8 mouse cellular contexts compared by ENCODE assay signal in the genomic region with DNA sequence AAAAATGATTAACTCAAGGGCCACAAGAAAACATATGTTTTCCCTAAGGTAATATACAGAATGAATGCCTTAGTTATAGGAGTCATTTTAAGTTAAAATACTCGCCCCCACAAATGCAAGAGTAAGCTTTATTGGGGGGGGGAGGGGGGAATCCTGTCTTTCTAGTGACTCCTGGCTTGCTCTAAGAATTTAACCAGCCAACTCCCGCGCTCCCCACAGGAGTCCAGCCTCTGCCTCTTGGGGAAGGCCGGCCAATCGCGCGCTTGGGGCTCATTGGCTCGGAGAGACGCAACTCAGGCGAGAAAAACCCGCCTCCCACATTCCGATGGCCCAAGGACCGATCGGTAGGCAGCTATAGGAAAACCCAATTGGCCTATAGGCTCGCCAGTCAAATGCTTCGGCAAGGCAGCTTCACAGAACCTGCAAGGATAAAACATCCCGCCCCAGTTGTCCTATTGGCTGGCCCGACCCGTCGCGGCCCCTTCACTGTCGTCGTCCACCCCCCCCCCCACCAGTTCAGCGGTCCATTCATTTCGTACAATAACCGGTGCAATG. TPM values are rescaled to one million over a fixed set of nuclear protein-coding genes. Genes with fewer than 3 reads are reported as not detected.
DNase-seq lines count a peak whose midpoint lies in the region; ATAC-seq and TF ChIP-seq lines count a peak whose summit lies in the region.

No protein-coding gene starts in this region.

- peaks cover 4% of the 10 kb centered on the region in 2 experiments; a peak in 3 of 4 replicates for H3K4me1 ChIP-seq in ES-E14 (ENCODE audit: control insufficient read depth in 2 of 2, insufficient read depth in 2 of 2, low read length in 2 of 2, poor library complexity in 1 of 2)
- H3K4me1 ChIP-seq in forebrain, embryonic 13.5 days: peaks cover 49% of the 10 kb centered on the region
- peaks cover 25% of the 10 kb centered on the region for H3K4me1 ChIP-seq in liver, embryonic 16.5 days (ENCODE audit: control insufficient read depth, low read depth, low read length)
- peaks cover 51% of the 10 kb centered on the region for H3K4me1 ChIP-seq in neural tube, embryonic 13.5 days (replicated peaks)

- peak overlapping the region; percentile 90 to 94 for H3K4me3 ChIP-seq in ES-E14 (ENCODE audit: insufficient read depth in 1 of 2, low read depth in 1 of 2, low read length in 2 of 2, poor library complexity in 1 of 2, severe bottlenecking in 1 of 2)
- H3K4me3 ChIP-seq in forebrain, embryonic 13.5 days: peak overlapping the region; percentile 64
- H3K4me3 ChIP-seq in liver, embryonic 16.5 days (ENCODE audit: low read depth, low read length): peak overlapping the region; percentile 86
- peak overlapping the region; percentile 54 for H3K4me3 ChIP-seq in neural tube, embryonic 13.5 days

- peaks cover 34% of the 10 kb centered on the region for H3K36me3 ChIP-seq in ES-E14 (ENCODE audit: control insufficient read depth, insufficient read depth, low read length, poor library complexity, severe bottlenecking)
- H3K36me3 ChIP-seq in forebrain, embryonic 13.5 days (ENCODE audit: poor library complexity, severe bottlenecking): peaks cover 51% of the 10 kb centered on the region
- peaks cover 37% of the 10 kb centered on the region for H3K36me3 ChIP-seq in liver, embryonic 16.5 days (ENCODE audit: control insufficient read depth, insufficient read depth)
- H3K36me3 ChIP-seq in neural tube, embryonic 13.5 days: peaks cover 41% of the 10 kb centered on the region

- H3K9me3 ChIP-seq in ES-E14 (ENCODE audit: control insufficient read depth, insufficient read depth, low read depth, low read length): no peaks in the 10 kb centered on the region
- no peaks in the 10 kb centered on the region for H3K9me3 ChIP-seq in forebrain, embryonic 13.5 days (replicated peaks)
- H3K9me3 ChIP-seq in liver, embryonic 16.5 days (replicated peaks; ENCODE audit: control insufficient read depth, low read length): no peaks in the 10 kb centered on the region
- no peaks in the 10 kb centered on the region for H3K9me3 ChIP-seq in neural tube, embryonic 13.5 days

- H3K9ac ChIP-seq in ES-E14 (ENCODE audit: insufficient read depth, low read depth, low read length, poor library complexity, severe bottlenecking): peak overlapping the region; percentile 99
- H3K9ac ChIP-seq in forebrain, embryonic 13.5 days: peak overlapping the region; percentile 80
- H3K9ac ChIP-seq in liver, embryonic 16.5 days (ENCODE audit: low read depth, low read length): peak overlapping the region; percentile 85
- peak overlapping the region; percentile 70 for H3K9ac ChIP-seq in neural tube, embryonic 13.5 days

- WGBS in forebrain, embryonic 13.5 days: under 1% methylated on average over 26 of the region's 26 CpGs
- WGBS in large intestine, adult 2 months: under 1% methylated on average over 26 of the region's 26 CpGs
- WGBS in liver, embryonic 16.5 days (ENCODE audit: insufficient replicate concordance): under 1% methylated on average over 26 of the region's 26 CpGs
- under 1% methylated on average over 26 of the region's 26 CpGs for WGBS in neural tube, embryonic 13.5 days

- H3K27ac ChIP-seq in ES-E14 (ENCODE audit: insufficient read depth, low read depth, low read length, poor library complexity, severe bottlenecking): peak overlapping the region; percentile 97
- peak overlapping the region; percentile 92 for H3K27ac ChIP-seq in forebrain, embryonic 13.5 days
- peak overlapping the region; percentile 99 for H3K27ac ChIP-seq in liver, embryonic 16.5 days (ENCODE audit: low read length)
- peak overlapping the region; percentile 91 for H3K27ac ChIP-seq in neural tube, embryonic 13.5 days (replicated peaks)

- intact Hi-C loops in heart, postnatal 10 days (cut with DNase I): loop anchor here (2.0 kb wide), 1 partner anchor 26 kb away; no protein-coding TSS in a partner anchor

- H3K27me3 ChIP-seq in forebrain, embryonic 13.5 days: no peaks in the 10 kb centered on the region
- H3K27me3 ChIP-seq in liver, embryonic 16.5 days (ENCODE audit: control insufficient read depth, insufficient read depth, low read depth, low read length): no peaks in the 10 kb centered on the region
- H3K27me3 ChIP-seq in neural tube, embryonic 13.5 days: no peaks in the 10 kb centered on the region

- peak overlapping the region; percentile 96 for H3K4me2 ChIP-seq in forebrain, embryonic 13.5 days
- peak overlapping the region; percentile 85 for H3K4me2 ChIP-seq in liver, embryonic 16.5 days (ENCODE audit: low read depth, low read length)
- H3K4me2 ChIP-seq in neural tube, embryonic 13.5 days: peak overlapping the region; percentile 70

- peak; percentile 90 for ATAC-seq in forebrain, embryonic 13.5 days
- peak; percentile 83 for ATAC-seq in liver, embryonic 16.5 days (ENCODE audit: low read depth)
- ATAC-seq in neural tube, embryonic 13.5 days (ENCODE audit: low read depth): peak; percentile 88

- peak; percentile 96 for DNase-seq in ES-E14 (ENCODE audit: low read depth, low spot score)
- DNase-seq in cerebellum, adult 11 months: peak; percentile 92
- DNase-seq in heart, postnatal 10 days: peak; percentile 96 to 98
- DNase-seq in large intestine, adult 2 months (ENCODE audit: low read depth, low spot score): peak; percentile 97
- DNase-seq in telencephalon, adult 2 months (ENCODE audit: low read depth, low spot score): peak; percentile 97

- in situ Hi-C loops in ES-E14 (cut with MboI; ENCODE audit: low sequenced_read_pairs in 2 of 2, unreplicated experiment in 2 of 2): no loop called here

TF ChIP-seq in ES-E14, 5 proteins besides CTCF, POLR2A, EP300 and RAD21:
- TF ChIP-seq HCFC1 (IDR thresholded peaks at IDR 0.05; ENCODE audit: borderline replicate concordance, insufficient read depth, low read length): 0 out of 2 replicates have a peak, but pooled peaks have one; percentile 9
- peak; percentile 83 for TF ChIP-seq CHD2 (IDR thresholded peaks at IDR 0.05; ENCODE audit: low read depth, low read length)
- no peak for TF ChIP-seq ZNF384 (IDR thresholded peaks at IDR 0.05; ENCODE audit: low read depth, low read length)
- no peak for TF ChIP-seq ZC3H11A (IDR thresholded peaks at IDR 0.05; ENCODE audit: borderline replicate concordance, low read depth, low read length)

RNA-seq across cellular contexts. Expression of gene Cbx5, which starts 0.4 kb away (rescaled TPM):
- 190 and 226 TPM in 2 replicates for total RNA-seq in ES-E14 (2012; rRNA removed)
- 161 and 174 TPM in 2 replicates for polyA plus RNA-seq in forebrain, embryonic 13.5 days (2015; fragmentation: Nextera tagmentation; extraction: Ambion mirVana)
- 10 to 100 TPM; 81.3 to 97.4 TPM for total RNA-seq in heart, postnatal 10 days (2021)
- polyA plus RNA-seq in large intestine, adult 2 months (2012; rRNA removed): 11.1 and 12.9 TPM in 2 replicates
- 40.6 and 45.9 TPM in 2 replicates for polyA plus RNA-seq in liver, embryonic 16.5 days (2015; fragmentation: Nextera tagmentation; extraction: Ambion mirVana)
- polyA plus RNA-seq in neural tube, embryonic 13.5 days (2015; fragmentation: Nextera tagmentation; extraction: Ambion mirVana): 104 and 116 TPM in 2 replicates

RNA-seq across cellular contexts. Expression of gene Hnrnpa1, which starts 1.0 kb away (rescaled TPM):
- total RNA-seq in ES-E14 (2012; rRNA removed): 321 and 519 TPM in 2 replicates
- 1,312 and 1,385 TPM in 2 replicates for polyA plus RNA-seq in forebrain, embryonic 13.5 days (2015; fragmentation: Nextera tagmentation; extraction: Ambion mirVana)
- 100 to 1,000 TPM; 299 to 318 TPM for total RNA-seq in heart, postnatal 10 days (2021)
- 102 and 119 TPM in 2 replicates for polyA plus RNA-seq in large intestine, adult 2 months (2012; rRNA removed)
- polyA plus RNA-seq in liver, embryonic 16.5 days (2015; fragmentation: Nextera tagmentation; extraction: Ambion mirVana): 174 and 193 TPM in 2 replicates
- 784 and 805 TPM in 2 replicates for polyA plus RNA-seq in neural tube, embryonic 13.5 days (2015; fragmentation: Nextera tagmentation; extraction: Ambion mirVana)

RNA-seq across cellular contexts. Expression of gene Nfe2, which starts 19.0 kb away (rescaled TPM):
- total RNA-seq in ES-E14 (2012; rRNA removed): 0.49 and 1.0 TPM in 2 replicates
- polyA plus RNA-seq in forebrain, embryonic 13.5 days (2015; fragmentation: Nextera tagmentation; extraction: Ambion mirVana): 0.57 and 1.6 TPM in 2 replicates
- total RNA-seq in heart, postnatal 10 days (2021): 1 to 10 TPM in 1 of 2 experiments, under 1 TPM in 1; 0.30 to 1.0 TPM
- 0.32 and 0.55 TPM in 2 replicates for polyA plus RNA-seq in large intestine, adult 2 months (2012; rRNA removed)
- polyA plus RNA-seq in liver, embryonic 16.5 days (2015; fragmentation: Nextera tagmentation; extraction: Ambion mirVana): 202 and 220 TPM in 2 replicates
- 1.3 and 1.9 TPM in 2 replicates for polyA plus RNA-seq in neural tube, embryonic 13.5 days (2015; fragmentation: Nextera tagmentation; extraction: Ambion mirVana)

RNA-seq across cellular contexts. Expression of gene Copz1, which starts 33.3 kb away (rescaled TPM):
- 59.4 and 85.5 TPM in 2 replicates for total RNA-seq in ES-E14 (2012; rRNA removed)
- polyA plus RNA-seq in forebrain, embryonic 13.5 days (2015; fragmentation: Nextera tagmentation; extraction: Ambion mirVana): 219 and 232 TPM in 2 replicates
- 10 to 100 TPM; 81.2 to 83.3 TPM for total RNA-seq in heart, postnatal 10 days (2021)
- polyA plus RNA-seq in large intestine, adult 2 months (2012; rRNA removed): 215 and 216 TPM in 2 replicates
- 194 TPM in 2 replicates for polyA plus RNA-seq in liver, embryonic 16.5 days (2015; fragmentation: Nextera tagmentation; extraction: Ambion mirVana)
- 214 and 224 TPM in 2 replicates for polyA plus RNA-seq in neural tube, embryonic 13.5 days (2015; fragmentation: Nextera tagmentation; extraction: Ambion mirVana)

Comparison
In these comparisons a context has a peak if more than half of its experiments do, and no peak if none do; other contexts are left out.
1. Peak in every context shown above with its lines: DNase-seq, ATAC-seq, H3K4me3 ChIP-seq and H3K27ac ChIP-seq.
2. RNA of gene Nfe2, which starts 19.0 kb away (polyA plus RNA-seq): 202 to 220 TPM in liver, embryonic 16.5 days; 1.3 to 1.9 TPM in neural tube, embryonic 13.5 days, 0.57 to 1.6 TPM in forebrain, embryonic 13.5 days and 0.32 to 0.55 TPM in large intestine, adult 2 months; every median in the first group is over 10 times any median in the second.